In genomic region chr7:51454989-51455692, GRCm38 (mm10) we compare ENCODE assay signal across 26 mouse cellular contexts. TPM values are rescaled to one million over a fixed set of nuclear protein-coding genes. Genes with fewer than 3 reads are reported as not detected.
A peak's percentile ranks its signal among the peaks of the same experiment; 100 is the strongest.
DNase-seq lines count a peak whose midpoint lies in the region; ATAC-seq and TF ChIP-seq lines count a peak whose summit lies in the region.
"Had no signal": no experiment of that assay in that cellular context is flagged by ENCODE, and none has a peak within 500 bp of the region (broad histone marks: within the 10 kb centered on the region; RNA-seq: fewer than 3 reads in every experiment).

No protein-coding gene starts in this region.

- WGBS in heart, embryonic 11.5 days (ENCODE audit: insufficient replicate concordance), result 58% methylated on average over 2 of the region's 2 CpGs
- WGBS in heart, embryonic 16.5 days, result 58% methylated on average over 2 of the region's 2 CpGs

- TF ChIP-seq POLR2A in brain, embryonic 14.5 days (IDR thresholded peaks at IDR 0.05; ENCODE audit: borderline replicate concordance, extremely low read depth, insufficient read depth, insufficient read length, poor library complexity, severe bottlenecking), result no peak

- H3K4me2 ChIP-seq in heart, embryonic 11.5 days, result no peak overlapping the region
- H3K4me2 ChIP-seq in heart, embryonic 16.5 days (ENCODE audit: low read depth, low read length), result no peak overlapping the region; the same call in 1 of the 2 replicates
- H3K4me2 ChIP-seq: embryonic facial prominence, embryonic 13.5 days; hindbrain, embryonic 13.5 days; limb, embryonic 15.5 days; liver, embryonic 13.5 days; midbrain, embryonic 13.5 days had no signal

- ATAC-seq in heart, embryonic 11.5 days (replicated peaks; ENCODE audit: insufficient number of reproducible peaks, low FRiP score, low TSS enrichment), result peak; percentile 80; the same call in 1 of the 2 replicates
- peak; percentile 88 for ATAC-seq in heart, embryonic 16.5 days (replicated peaks; ENCODE audit: extremely low read depth, insufficient read depth, low FRiP score)
- ATAC-seq: intestine, embryonic 16.5 days; midbrain, embryonic 13.5 days had no signal

- TF ChIP-seq CTCF in brain, embryonic 14.5 days (IDR thresholded peaks at IDR 0.05; ENCODE audit: borderline replicate concordance, extremely low read depth, insufficient read depth, insufficient read length), result no peak

- no peaks in the 10 kb centered on the region for H3K4me1 ChIP-seq in heart, embryonic 11.5 days (ENCODE audit: control insufficient read depth, insufficient read depth, low read length)
- H3K4me1 ChIP-seq in heart, embryonic 16.5 days (ENCODE audit: control insufficient read depth, insufficient read depth, low read length), result peaks cover 5% of the 10 kb centered on the region; the same call in 1 of the 2 replicates
- H3K4me1 ChIP-seq: embryonic facial prominence, embryonic 13.5 days; hindbrain, embryonic 13.5 days; limb, embryonic 10.5 days; limb, embryonic 15.5 days; liver, embryonic 13.5 days; megakaryocyte, embryonic 14.5 days; midbrain, embryonic 13.5 days had no signal

- H3K4me3 ChIP-seq in heart, embryonic 11.5 days (ENCODE audit: low read depth, low read length), result no peak overlapping the region
- H3K4me3 ChIP-seq in heart, embryonic 16.5 days (ENCODE audit: low read length), result no peak overlapping the region
- H3K4me3 ChIP-seq: embryonic facial prominence, embryonic 13.5 days; erythroblast, embryonic 14.5 days; hindbrain, embryonic 13.5 days; limb, embryonic 10.5 days; limb, embryonic 15.5 days; liver, embryonic 13.5 days; megakaryocyte, embryonic 14.5 days; midbrain, embryonic 13.5 days had no signal

- H3K9me3 ChIP-seq in heart, embryonic 11.5 days (replicated peaks; ENCODE audit: control insufficient read depth, low read length), result no peaks in the 10 kb centered on the region
- no peaks in the 10 kb centered on the region for H3K9me3 ChIP-seq in heart, embryonic 16.5 days (replicated peaks; ENCODE audit: control insufficient read depth, low read length)
- H3K9me3 ChIP-seq: embryonic facial prominence, embryonic 13.5 days; hindbrain, embryonic 13.5 days; limb, embryonic 10.5 days; limb, embryonic 15.5 days; liver, embryonic 13.5 days; megakaryocyte, embryonic 14.5 days; midbrain, embryonic 13.5 days had no signal

- no peak overlapping the region for H3K9ac ChIP-seq in heart, embryonic 11.5 days (ENCODE audit: low read depth, low read length)
- no peak overlapping the region for H3K9ac ChIP-seq in heart, embryonic 16.5 days (ENCODE audit: low read length)
- H3K9ac ChIP-seq: embryonic facial prominence, embryonic 13.5 days; hindbrain, embryonic 13.5 days; limb, embryonic 15.5 days; liver, embryonic 13.5 days; midbrain, embryonic 13.5 days had no signal

- intact Hi-C loops in heart, postnatal 25 days (cut with DNase I), result no loop called here

- no peaks in the 10 kb centered on the region for H3K36me3 ChIP-seq in heart, embryonic 11.5 days (ENCODE audit: control insufficient read depth, insufficient read depth, low read length)
- no peaks in the 10 kb centered on the region for H3K36me3 ChIP-seq in heart, embryonic 16.5 days (ENCODE audit: control insufficient read depth, insufficient read depth)
- H3K36me3 ChIP-seq: embryonic facial prominence, embryonic 13.5 days; hindbrain, embryonic 13.5 days; limb, embryonic 10.5 days; limb, embryonic 15.5 days; liver, embryonic 13.5 days; midbrain, embryonic 13.5 days had no signal

- no peaks in the 10 kb centered on the region for H3K27me3 ChIP-seq in heart, embryonic 11.5 days (ENCODE audit: control insufficient read depth, insufficient read depth, low read length)
- H3K27me3 ChIP-seq in heart, embryonic 16.5 days (ENCODE audit: control insufficient read depth, insufficient read depth, low read length), result no peaks in the 10 kb centered on the region
- H3K27me3 ChIP-seq: embryonic facial prominence, embryonic 13.5 days; hindbrain, embryonic 13.5 days; limb, embryonic 15.5 days; liver, embryonic 13.5 days; megakaryocyte, embryonic 14.5 days; midbrain, embryonic 13.5 days had no signal

- H3K27ac ChIP-seq in heart, embryonic 11.5 days (ENCODE audit: low read depth, low read length), result peak overlapping the region; percentile 62
- H3K27ac ChIP-seq in heart, embryonic 16.5 days (ENCODE audit: low read length), result peak overlapping the region; percentile 74
- H3K27ac ChIP-seq: embryonic facial prominence, embryonic 13.5 days; hindbrain, embryonic 13.5 days; limb, embryonic 10.5 days; limb, embryonic 15.5 days; liver, embryonic 13.5 days; midbrain, embryonic 13.5 days had no signal

- no peak for DNase-seq in heart, postnatal 25 days (ENCODE audit: low spot score)
- DNase-seq in heart, adult 18-20 months, result no peak
- peak; percentile 7 for DNase-seq in brain, embryonic 14.5 days (ENCODE audit: low read depth)
- peak; percentile 23 for DNase-seq in mesoderm, embryonic 11.5 days (ENCODE audit: low read depth, low spot score)
- DNase-seq: adrenal gland, postnatal 25 days; B cell, adult 2 months; cerebellum, adult 2 months; cerebellum, postnatal 14 days; gastrocnemius, postnatal 10 days; heart, postnatal 36 days; kidney, adult 9 months; kidney, postnatal 14 days; layer of hippocampus, adult 9-11 months; liver, embryonic 13.5 days; lung, adult 2 months; lung, postnatal 4 days had no signal

RNA-seq across cellular contexts. Expression of gene Ano5, which starts 55.7 kb away (rescaled TPM):
- 0.24 and 0.51 TPM in 2 replicates for polyA plus RNA-seq in heart, embryonic 11.5 days (2014; fragmentation: Nextera tagmentation; extraction: Ambion mirVana)
- total RNA-seq in heart, postnatal 25 days (2021), result under 1 TPM in 1 of 2 experiments, not detected in 1; 0.16 TPM
- 0.10 and 0.25 TPM in 2 replicates for polyA plus RNA-seq in heart, embryonic 16.5 days (2015; fragmentation: Nextera tagmentation; extraction: Ambion mirVana)
- total RNA-seq in heart, adult 18-20 months (2021), result 1 to 10 TPM; 2.4 to 3.4 TPM
- 0.35 and 0.57 TPM in 2 replicates for polyA plus RNA-seq in brain, embryonic 14.5 days (2012; rRNA removed)
- polyA plus RNA-seq: erythroblast, embryonic 14.5 days had no signal

Comparison
In these comparisons a context has a peak if more than half of its experiments do, and no peak if none do; other contexts are left out.
1. DNase-seq: peak in brain, embryonic 14.5 days (single experiment) and mesoderm, embryonic 11.5 days (single experiment); none in heart, postnatal 25 days (single experiment) and heart, adult 18-20 months (0 of 2).